Mouse (Mus musculus): ENCODE data around the gene Prrg2.

DNA sequence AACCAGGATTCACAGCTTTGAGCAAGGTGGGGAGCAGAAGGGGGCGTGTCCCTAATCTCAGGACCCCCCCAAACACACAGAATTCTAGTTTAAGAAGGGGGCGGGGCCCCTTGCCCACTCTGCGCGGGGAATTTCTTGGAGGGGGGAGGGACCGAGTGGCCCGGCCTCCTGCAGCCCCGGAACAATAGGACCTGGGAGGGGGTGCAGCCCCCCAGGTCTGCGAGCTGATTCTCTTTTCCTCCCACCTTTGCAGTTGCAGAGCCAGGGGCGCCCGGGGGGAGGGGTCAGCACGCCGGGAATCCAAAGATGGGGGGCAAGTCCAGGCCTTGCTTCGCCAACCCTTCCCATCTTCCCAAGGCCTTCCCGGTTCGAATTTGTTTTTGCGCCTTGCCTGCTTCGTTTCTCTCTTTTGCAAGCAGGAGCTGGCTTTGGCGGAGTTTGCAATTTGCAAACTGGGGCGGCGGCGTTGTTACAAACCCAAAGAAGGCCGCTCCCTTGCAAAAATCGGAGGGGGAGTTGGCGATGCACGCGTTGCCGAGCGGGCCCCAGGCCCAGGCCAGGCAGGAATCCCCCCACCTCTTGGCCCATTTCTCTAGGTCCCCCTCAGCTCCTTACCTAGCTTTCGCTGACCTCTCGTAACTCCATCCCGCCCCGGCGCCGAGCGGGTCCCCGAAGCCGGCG is 10.2 kb downstream of the Prrg2 start:
- TF ChIP-seq CTCF (IDR thresholded peaks at IDR 0.05; ENCODE audit: extremely low read depth, insufficient read length, insufficient replicate concordance, low read depth, low read length) (no peak), POLR2A (IDR thresholded peaks at IDR 0.05; ENCODE audit: low read depth, low read length) (no peak)
